Mouse (Mus musculus) adrenal gland, adult 8-10 months (tissue): ENCODE measurements around the gene Arl15. TPM values are rescaled to one million over a fixed set of nuclear protein-coding genes. Genes with fewer than 3 reads are reported as not detected.

Experiments used
- DNase-seq: peaks from one replicate; pipeline ENCODE4 v3.0.0; 2022
- total RNA-seq, 4 experiments: library from RNA; stranded (reverse); gene quantifications; 2 replicates each; pipeline ENCODE4 v1.2.4; 2022

Gene Arl15
- total RNA-seq, 4 experiments from 2014 or later, result 30.3 to 36.2 (median 32.6) TPM

- DNase-seq, result no peak
These were observed 81.4 kb downstream of the Arl15 start for GRCm38 (mm10) chr13:113875724-113876123.

- DNase-seq, result no peak
These were observed 83.1 kb downstream of the Arl15 start for GRCm38 (mm10) chr13:113877420-113877819.

- DNase-seq, result no peak
These were observed 84.3 kb downstream of the Arl15 start for GRCm38 (mm10) chr13:113878571-113878970.

- DNase-seq, result no peak
These were observed 85.5 kb downstream of the Arl15 start for GRCm38 (mm10) chr13:113879651-113880327.

- no peak for DNase-seq
These were observed 86.4 kb downstream of the Arl15 start for GRCm38 (mm10) chr13:113880564-113881171.

GRCm38 (mm10) chr13:113882959-113883358, 88.7 kb downstream of the Arl15 start:
- no peak for DNase-seq

GRCm38 (mm10) chr13:113887090-113887489, 92.8 kb downstream of the Arl15 start:
- no peak for DNase-seq

- no peak for DNase-seq
These were observed 93.8 kb downstream of the Arl15 start for GRCm38 (mm10) chr13:113888126-113888525.

GRCm38 (mm10) chr13:113888704-113889103, 94.4 kb downstream of the Arl15 start:
- DNase-seq, result no peak

- no peak for DNase-seq
These were observed 95.1 kb downstream of the Arl15 start for GRCm38 (mm10) chr13:113889140-113890055.

- DNase-seq, result no peak
These were observed 102.4 kb downstream of the Arl15 start for GRCm38 (mm10) chr13:113896684-113897083.

GRCm38 (mm10) chr13:113897498-113897897, 103.2 kb downstream of the Arl15 start:
- DNase-seq, result no peak

GRCm38 (mm10) chr13:113897951-113898350, 103.6 kb downstream of the Arl15 start:
- no peak for DNase-seq

GRCm38 (mm10) chr13:113901001-113901545, 106.8 kb downstream of the Arl15 start:
- DNase-seq, result peak; percentile 75

GRCm38 (mm10) chr13:113903255-113903654, 109.0 kb downstream of the Arl15 start:
- no peak for DNase-seq

- no peak for DNase-seq
These were observed 117.7 kb downstream of the Arl15 start for GRCm38 (mm10) chr13:113911986-113912519.

GRCm38 (mm10) chr13:113914551-113914971, 120.3 kb downstream of the Arl15 start:
- DNase-seq, result no peak

- no peak for DNase-seq
These were observed 121.4 kb downstream of the Arl15 start for GRCm38 (mm10) chr13:113915700-113916099.

GRCm38 (mm10) chr13:113916761-113917160, 122.5 kb downstream of the Arl15 start:
- DNase-seq, result no peak

GRCm38 (mm10) chr13:113917376-113917775, 123.1 kb downstream of the Arl15 start:
- no peak for DNase-seq

- no peak for DNase-seq
These were observed 123.6 kb downstream of the Arl15 start for GRCm38 (mm10) chr13:113917868-113918411.

GRCm38 (mm10) chr13:113918668-113919067, 124.4 kb downstream of the Arl15 start:
- DNase-seq, result no peak
